Comparison of ENCODE assay signal across 7 mouse cellular contexts in genomic region chr2:103484617-103485401, GRCm38 (mm10). TPM values are rescaled to one million over a fixed set of nuclear protein-coding genes. Genes with fewer than 3 reads are reported as not detected.
A peak's percentile ranks its signal among the peaks of the same experiment; 100 is the strongest.
DNase-seq lines count a peak whose midpoint lies in the region; ATAC-seq lines count a peak whose summit lies in the region.

Gene Cat (minus strand): TSS chr2:103485160.

- H3K4me1 ChIP-seq in embryonic facial prominence, embryonic 11.5 days (ENCODE audit: control insufficient read depth, insufficient read depth, low read length): no peaks in the 10 kb centered on the region
- peaks cover 25% of the 10 kb centered on the region for H3K4me1 ChIP-seq in limb, embryonic 10.5 days
- H3K4me1 ChIP-seq in midbrain, embryonic 13.5 days (replicated peaks): peaks cover 30% of the 10 kb centered on the region

- no peaks in the 10 kb centered on the region for H3K27me3 ChIP-seq in embryonic facial prominence, embryonic 11.5 days (ENCODE audit: control insufficient read depth, insufficient read depth, low read length)
- H3K27me3 ChIP-seq in limb, embryonic 10.5 days (ENCODE audit: low read depth, poor library complexity, severe bottlenecking): no peaks in the 10 kb centered on the region
- no peaks in the 10 kb centered on the region for H3K27me3 ChIP-seq in midbrain, embryonic 13.5 days

- peak within 1 kb of the TSS; percentile 88 for H3K27ac ChIP-seq in embryonic facial prominence, embryonic 11.5 days (replicated peaks; ENCODE audit: low read depth, low read length)
- H3K27ac ChIP-seq in limb, embryonic 10.5 days: peak within 1 kb of the TSS; percentile 92
- H3K27ac ChIP-seq in midbrain, embryonic 13.5 days: peak within 1 kb of the TSS; percentile 95

- ATAC-seq in embryonic facial prominence, embryonic 11.5 days (replicated peaks; ENCODE audit: insufficient number of reproducible peaks, low FRiP score, low TSS enrichment, low read depth): peak; percentile 99
- ATAC-seq in granulocyte monocyte progenitor cell, adult 5-6 weeks (replicated peaks; ENCODE audit: poor library complexity, severe bottlenecking): peak; percentile 92
- ATAC-seq in midbrain, embryonic 13.5 days: peak; percentile 99

- peak within 1 kb of the TSS; percentile 91 for H3K9ac ChIP-seq in embryonic facial prominence, embryonic 11.5 days (replicated peaks; ENCODE audit: low read length)
- peak within 1 kb of the TSS; percentile 89 for H3K9ac ChIP-seq in midbrain, embryonic 13.5 days (replicated peaks)

- H3K4me3 ChIP-seq in embryonic facial prominence, embryonic 11.5 days (ENCODE audit: low read depth, low read length): peak within 1 kb of the TSS; percentile 81
- H3K4me3 ChIP-seq in limb, embryonic 10.5 days: peak within 1 kb of the TSS; percentile 75
- peak within 1 kb of the TSS; percentile 71 for H3K4me3 ChIP-seq in midbrain, embryonic 13.5 days (replicated peaks)

- H3K9me3 ChIP-seq in embryonic facial prominence, embryonic 11.5 days (replicated peaks; ENCODE audit: control insufficient read depth, low read length): no peaks in the 10 kb centered on the region
- no peaks in the 10 kb centered on the region for H3K9me3 ChIP-seq in limb, embryonic 10.5 days (replicated peaks)
- H3K9me3 ChIP-seq in midbrain, embryonic 13.5 days: no peaks in the 10 kb centered on the region

- WGBS in embryonic facial prominence, embryonic 11.5 days: under 1% methylated on average over 40 of the region's 41 CpGs
- WGBS in limb, embryonic 10.5 days: under 1% methylated on average over 41 of the region's 41 CpGs
- under 1% methylated on average over 41 of the region's 41 CpGs for whole genome bisulfite sequencing in midbrain, embryonic 13.5 days

- DNase-seq in adrenal gland, postnatal 14 days: peak; percentile 98
- DNase-seq in embryonic facial prominence, embryonic 11.5 days (ENCODE audit: low spot score): peak; percentile 96
- DNase-seq in kidney, adult 11 months: peak; percentile 98
- DNase-seq in limb, embryonic 10.5 days (ENCODE audit: low spot score): peak; percentile 95
- peak; percentile 85 for DNase-seq in spleen, adult 12 weeks (ENCODE audit: low spot score)

- H3K4me2 ChIP-seq in embryonic facial prominence, embryonic 11.5 days (ENCODE audit: low read depth, low read length): peak within 1 kb of the TSS; percentile 67
- H3K4me2 ChIP-seq in midbrain, embryonic 13.5 days (replicated peaks): peak within 1 kb of the TSS; percentile 66

- no peaks in the 10 kb centered on the region for H3K36me3 ChIP-seq in embryonic facial prominence, embryonic 11.5 days (replicated peaks; ENCODE audit: control insufficient read depth, insufficient read depth, low read depth, low read length)
- H3K36me3 ChIP-seq in limb, embryonic 10.5 days: no peaks in the 10 kb centered on the region
- H3K36me3 ChIP-seq in midbrain, embryonic 13.5 days: no peaks in the 10 kb centered on the region

RNA-seq across cellular contexts. Expression of gene Cat, which starts in this region (rescaled TPM):
- total RNA-seq in adrenal gland, postnatal 14 days (2021): 475 and 505 TPM in 2 replicates
- polyA plus RNA-seq in embryonic facial prominence, embryonic 11.5 days (2014; fragmentation: Nextera tagmentation; extraction: Ambion mirVana): 116 and 127 TPM in 2 replicates
- 77.7 and 79.5 TPM in 2 replicates for total RNA-seq in granulocyte monocyte progenitor cell, adult 5-6 weeks (2014; fragmentation: Nextera tagmentation)
- 34.7 and 44.5 TPM in 2 replicates for total RNA-seq in granulocyte monocyte progenitor cell, adult 5-6 weeks (2017)
- 81.8 and 94.7 TPM in 2 replicates for polyA plus RNA-seq in limb, embryonic 10.5 days (2016; fragmentation: Nextera tagmentation; extraction: Ambion mirVana)
- 80.8 and 81.4 TPM in 2 replicates for polyA plus RNA-seq in midbrain, embryonic 13.5 days (2015; fragmentation: Nextera tagmentation; extraction: Ambion mirVana)

Comparison
In these comparisons a context has a peak if more than half of its experiments do, and no peak if none do; other contexts are left out.
1. Peak in every context shown above with its lines: DNase-seq, ATAC-seq, H3K4me3 ChIP-seq and H3K27ac ChIP-seq.